Mouse (Mus musculus) thymus, postnatal 4 days (tissue): ENCODE results near the gene Spdl1.
A peak's percentile ranks its signal among the peaks of the same experiment; 100 is the strongest.
"Not testable (repeated sequence)": the region's sequence is repeated elsewhere in the genome, so short reads cannot be mapped to it uniquely, and the experiment has no call there.

Experiments used
- DNase-seq: peaks from one replicate; pipeline ENCODE4 v3.0.0; 2021

The Spdl1 gene

DNA sequence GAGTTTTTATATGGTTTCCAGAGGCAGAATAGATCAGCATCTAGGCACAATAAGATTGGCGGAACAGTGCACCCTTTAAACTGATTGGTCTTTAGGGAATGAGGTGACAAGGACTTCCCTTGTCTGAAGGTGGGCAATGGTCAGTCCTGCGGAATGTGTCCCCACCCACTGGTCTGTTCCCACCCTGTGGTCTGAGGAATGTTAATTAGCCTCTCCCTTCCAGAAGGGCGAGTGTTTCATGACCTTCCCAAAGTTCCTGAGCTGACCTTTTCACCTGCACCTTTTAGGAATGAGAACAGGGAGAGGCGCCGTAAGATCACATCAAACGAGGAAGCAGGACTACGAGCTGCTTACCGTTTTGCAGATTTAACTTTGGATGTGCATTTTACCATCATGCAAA lies 35.4 kb downstream of the Spdl1 start:
- DNase-seq, result not testable (repeated sequence)

DNA sequence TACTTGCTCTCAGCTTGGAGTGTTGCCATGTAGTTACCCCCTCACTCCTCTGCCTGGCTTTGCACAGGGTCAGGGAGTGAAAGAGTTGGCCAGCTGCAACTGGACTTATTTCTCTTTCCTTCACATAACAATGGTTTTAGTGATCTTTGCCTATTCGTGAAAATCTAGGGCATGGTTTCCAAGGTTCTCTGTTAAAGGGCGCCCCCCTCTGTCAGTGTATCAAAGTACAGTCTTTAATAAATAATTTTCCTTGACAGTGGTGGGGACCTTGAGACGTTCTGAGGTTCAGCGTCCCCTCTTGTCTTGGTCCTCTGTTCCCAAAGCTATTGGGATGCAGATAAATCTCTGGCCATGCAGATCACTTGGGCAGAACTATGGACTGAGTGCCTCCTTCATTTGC lies 37.3 kb downstream of the Spdl1 start:
- peak; percentile 79 for DNase-seq

DNA sequence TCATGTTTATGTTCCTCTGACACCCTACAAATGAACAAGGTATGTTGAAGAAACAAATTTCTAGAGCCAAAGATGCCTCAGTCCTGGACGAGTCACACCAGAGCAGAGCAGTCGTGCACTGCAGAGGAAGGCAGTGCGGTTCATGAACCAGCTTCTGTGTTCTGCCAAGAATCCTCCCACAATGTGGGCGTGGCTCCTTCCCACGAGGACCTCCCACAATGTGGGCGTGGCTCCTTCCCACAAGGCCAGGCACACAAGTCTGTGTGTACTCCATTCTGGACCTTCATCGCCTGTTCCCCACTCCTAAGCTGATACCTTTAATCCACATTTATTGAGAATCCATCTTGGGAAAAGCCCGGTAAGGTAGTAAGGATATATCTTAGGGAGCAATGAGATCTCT lies 41.6 kb downstream of the Spdl1 start:
- peak; percentile 65 for DNase-seq

DNA sequence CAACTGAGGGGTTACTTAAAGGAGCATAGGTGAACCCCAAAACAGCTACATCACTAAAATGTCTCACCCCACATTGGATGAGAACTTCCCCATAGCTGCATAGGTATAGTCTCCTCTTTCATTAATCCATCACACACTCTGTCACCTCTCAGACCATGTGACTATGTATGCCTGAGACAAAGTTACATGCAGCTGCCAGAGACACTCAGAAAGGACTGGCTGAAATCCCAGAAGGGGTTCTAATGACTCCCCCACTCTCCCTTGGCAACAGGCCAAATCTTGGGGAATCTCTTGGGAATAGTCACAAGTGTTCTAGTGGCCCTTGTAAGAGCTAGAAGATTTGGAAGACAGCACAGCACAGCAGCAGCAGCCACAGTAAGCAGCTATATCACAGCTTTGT lies 48.6 kb downstream of the Spdl1 start:
- no peak for DNase-seq

DNA sequence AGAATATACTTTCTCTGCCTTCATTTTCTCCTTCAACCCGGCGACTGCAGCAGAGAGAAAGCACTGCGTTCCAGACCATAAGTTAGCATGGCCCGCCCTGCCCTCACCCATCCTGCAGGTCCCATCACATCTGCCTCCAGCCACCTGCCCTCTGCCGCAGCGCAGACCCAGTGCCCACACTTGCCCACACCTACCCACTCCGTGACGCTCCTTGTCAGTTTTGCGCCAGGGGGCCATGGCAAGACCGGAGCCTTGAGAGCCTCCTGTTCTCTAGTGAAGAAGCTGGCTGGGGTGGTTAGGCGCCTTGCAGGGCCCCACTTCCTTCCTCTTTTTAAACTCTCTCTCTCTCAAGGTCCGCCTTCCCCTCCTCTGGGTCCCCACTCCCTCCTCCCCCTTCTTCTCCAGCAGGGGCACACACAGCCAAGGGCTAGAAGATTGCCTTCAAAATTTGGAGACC lies 49.8 kb downstream of the Spdl1 start, which contains the start of gene Dock2:
Gene Dock2 (minus strand): TSS at position 306 of the 457 bp plus-strand sequence.
- peak; percentile 78 for DNase-seq

DNA sequence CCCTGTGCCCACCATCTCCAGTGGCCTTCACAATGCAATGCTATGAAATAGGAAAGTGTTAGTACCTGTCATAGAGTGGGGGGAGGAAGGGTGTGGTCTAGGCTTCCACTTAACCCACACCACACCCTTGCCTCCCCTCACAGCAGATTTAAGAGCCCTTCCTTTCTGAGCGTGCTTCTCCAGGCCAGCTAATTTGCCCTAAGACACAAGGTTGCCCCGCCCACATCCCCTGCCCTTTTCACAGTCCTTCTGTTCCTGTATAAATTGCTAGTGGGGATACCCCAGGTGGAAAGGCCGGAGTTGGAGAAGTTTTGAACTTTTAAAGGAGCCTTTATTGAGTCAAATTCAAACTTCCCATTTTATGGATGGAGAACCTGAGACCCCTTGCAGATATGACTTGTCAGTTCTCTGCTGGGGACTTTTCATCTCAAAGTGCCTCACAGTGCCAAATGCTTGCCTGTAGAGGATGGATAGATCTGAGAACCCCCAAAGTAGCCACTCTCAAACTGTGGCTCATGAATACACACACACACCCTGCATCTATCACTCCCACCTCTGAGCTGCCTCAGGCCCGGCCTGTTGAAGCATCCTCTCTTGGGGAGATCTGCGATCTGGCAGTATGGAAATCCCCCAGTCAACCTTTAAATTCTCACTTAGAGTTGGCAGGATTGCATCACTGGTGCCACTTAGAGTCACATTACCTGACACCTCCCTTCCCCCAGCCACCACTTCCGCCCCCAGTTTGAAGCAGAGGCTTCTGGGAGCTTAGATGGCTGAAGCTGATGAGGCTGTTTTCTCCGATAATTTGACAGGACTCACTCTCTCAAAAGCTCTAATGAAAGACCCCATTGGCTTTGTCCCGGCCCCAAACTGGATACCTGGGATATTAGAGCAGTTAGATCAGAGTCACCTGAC lies 50.7 kb downstream of the Spdl1 start:
- peak; percentile 84 for DNase-seq

DNA sequence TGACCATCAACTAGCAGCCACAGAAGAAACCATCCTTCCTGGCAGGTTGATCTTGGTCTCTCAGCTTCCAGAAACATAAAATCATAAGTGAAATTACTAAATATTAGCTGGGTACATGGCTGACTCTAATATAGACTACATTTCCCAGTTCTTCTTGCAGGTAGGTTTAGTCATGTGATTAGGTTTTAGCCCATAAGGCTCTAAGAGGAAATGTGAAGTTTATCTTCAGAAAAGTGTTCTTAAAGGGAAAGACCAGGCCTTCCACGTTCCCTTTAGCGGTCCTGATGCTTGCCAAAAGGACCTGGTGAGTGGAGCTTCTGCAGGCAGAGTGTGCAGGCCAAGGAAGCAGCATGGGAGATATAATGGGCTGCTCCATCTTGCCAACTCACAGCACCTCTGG lies 52.7 kb downstream of the Spdl1 start:
- DNase-seq, result no peak

DNA sequence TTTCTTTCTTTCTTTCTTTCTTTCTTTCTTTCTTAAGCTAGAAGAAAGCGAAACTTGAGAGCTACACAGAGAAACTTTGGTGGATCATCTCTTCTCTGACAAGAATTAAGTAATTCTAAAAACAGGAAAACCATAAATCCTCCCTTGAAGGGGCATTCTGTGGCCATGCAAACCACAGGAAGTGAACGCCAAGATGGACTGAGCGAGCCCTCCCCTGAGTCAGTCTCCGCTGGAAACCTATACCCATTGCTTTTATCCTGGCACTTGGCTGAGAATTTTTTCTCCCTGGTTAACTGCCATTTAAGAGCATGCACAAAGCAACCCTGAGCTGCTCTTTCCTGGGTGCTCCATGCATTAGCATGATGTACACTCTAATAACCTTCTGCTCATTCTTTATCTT lies 53.5 kb downstream of the Spdl1 start:
- DNase-seq, result no peak

DNA sequence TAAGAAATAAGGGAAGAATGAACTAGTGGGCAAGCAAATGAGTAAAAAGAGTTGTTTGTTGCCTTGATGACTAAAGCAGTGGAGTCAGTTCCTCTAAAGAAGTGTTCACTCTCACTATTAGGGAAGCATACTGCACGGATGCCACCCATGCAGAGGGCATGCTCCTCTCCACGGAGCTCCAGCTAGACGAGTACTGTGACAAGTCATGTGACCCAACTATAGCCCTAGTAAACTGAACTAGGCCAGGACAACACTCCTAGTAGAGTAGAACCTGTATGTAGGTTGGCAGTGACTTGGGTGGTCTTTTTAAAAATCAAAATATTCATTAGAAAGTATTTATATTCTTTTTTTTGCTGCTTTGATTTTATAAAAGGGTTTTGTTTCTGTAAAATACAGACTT lies 55.1 kb downstream of the Spdl1 start:
- DNase-seq, result no peak

DNA sequence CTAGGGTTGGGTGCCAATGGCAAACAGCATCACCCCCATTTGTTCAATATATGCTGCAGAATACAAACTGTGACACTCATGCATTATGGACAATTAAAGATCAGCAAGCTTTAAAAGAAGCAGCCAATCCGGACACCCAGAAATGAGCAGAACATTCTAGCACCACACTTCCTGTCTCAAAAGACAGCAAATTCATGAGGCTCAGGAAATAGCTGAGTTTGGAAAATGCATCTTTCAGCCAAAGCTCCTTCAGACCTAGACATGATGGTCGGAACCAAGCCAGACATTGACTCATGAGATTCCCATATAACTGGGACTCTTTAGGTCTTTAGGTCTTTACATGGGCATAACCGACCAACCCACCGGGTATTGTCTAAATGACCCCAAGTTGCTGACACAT lies 55.9 kb downstream of the Spdl1 start:
- no peak for DNase-seq

DNA sequence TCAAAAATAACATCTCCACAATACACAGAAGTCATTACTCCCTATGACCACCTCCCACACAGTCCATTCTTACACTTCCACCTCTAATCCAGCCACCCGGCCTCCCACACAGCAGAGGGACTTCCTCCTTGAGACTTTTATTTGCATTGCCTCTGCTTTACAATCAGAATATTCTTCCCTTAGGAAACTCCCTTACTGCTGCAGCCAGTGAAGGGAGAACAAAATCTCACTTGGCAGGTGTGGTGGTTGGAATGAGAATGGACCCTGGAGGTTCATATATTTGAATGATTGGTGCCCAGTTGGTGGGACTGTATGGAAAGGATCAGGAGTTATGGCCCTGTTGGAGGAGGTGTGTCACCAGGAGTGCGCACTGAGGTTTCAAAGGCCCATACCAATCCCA lies 57.4 kb downstream of the Spdl1 start:
- DNase-seq, result no peak

DNA sequence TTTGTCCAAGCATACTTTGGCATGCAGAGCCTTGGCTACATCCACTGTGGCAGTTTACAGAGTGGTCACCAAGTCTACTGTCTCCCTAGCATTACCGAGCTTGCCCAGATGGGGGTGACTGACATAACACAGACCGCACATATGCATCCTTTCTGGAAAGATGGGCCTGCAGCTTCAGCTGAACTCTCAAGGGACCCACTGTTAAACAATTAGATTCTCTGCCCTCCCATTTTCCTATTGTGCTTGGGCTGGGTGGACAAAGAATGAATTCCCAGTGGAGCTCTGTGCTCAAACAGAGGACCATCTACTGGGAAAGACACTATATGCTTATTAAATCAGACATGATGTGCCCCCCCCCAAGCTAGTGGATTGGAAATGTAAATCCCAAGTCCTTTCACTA lies 58.8 kb downstream of the Spdl1 start:
- no peak for DNase-seq

DNA sequence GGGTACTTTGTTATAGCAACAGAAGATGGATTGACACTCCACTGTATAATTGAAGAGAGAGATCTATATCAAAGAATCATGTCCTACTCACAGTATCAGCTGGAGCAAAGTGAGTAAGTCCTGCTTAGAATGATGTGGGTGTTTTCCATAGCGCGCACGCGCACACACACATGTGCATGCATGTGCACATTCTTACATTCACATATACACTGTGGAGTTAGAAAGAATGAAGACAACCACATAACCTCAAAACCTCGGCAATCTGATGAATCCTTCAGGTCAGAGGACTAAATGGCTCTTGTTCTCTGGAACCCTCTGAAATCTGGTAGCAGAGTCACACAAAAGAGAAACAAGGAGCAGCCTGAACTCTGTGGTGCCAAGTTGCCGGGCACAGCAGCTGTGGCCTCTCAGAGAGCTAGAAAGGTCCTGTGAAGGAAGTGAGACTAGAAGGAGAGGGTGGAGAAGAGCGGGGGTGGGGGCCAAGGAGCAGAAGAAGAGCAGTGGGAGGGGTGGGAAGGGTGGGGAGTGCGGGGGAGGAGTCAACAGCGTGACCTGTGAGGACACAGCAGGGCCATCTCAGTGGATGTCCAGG lies 60.0 kb downstream of the Spdl1 start:
- peak; percentile 52 for DNase-seq

DNA sequence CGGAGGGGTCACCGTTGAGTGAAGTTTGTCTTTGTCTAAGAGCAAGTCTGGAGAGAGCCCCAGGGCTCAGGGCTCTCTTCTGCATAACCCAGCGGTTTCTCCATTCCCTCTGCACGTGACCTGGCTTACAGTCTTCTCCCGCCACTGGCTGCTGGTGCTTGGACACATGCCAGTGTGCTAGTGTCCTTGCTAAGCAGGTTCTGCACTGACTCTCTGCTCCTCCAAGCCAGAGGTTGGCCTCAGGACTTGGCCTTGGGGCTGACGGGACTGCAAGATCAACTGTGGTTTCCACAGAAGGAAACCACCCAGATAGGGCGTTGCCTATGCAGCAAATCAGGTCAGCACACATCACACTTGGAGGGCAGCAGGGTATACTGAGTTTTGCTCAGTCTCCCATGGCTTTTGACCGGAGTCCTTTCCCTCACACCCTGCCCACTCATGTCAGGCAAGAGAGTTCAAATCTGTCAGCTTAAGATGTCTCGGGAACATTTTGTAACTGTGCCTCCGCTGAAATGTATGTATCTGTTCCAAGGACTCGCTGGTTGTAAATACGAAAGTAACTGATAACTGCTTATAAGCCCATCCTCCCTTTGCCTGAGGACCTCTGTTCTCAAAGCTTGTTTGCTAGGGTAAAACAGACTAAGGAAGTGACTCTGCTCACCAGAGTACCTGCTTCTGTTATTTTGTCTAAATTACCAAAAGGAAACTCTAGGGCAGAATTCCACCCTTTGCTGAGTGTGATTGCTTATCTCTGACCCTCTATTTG lies 62.0 kb downstream of the Spdl1 start:
- DNase-seq, result peak; percentile 61

DNA sequence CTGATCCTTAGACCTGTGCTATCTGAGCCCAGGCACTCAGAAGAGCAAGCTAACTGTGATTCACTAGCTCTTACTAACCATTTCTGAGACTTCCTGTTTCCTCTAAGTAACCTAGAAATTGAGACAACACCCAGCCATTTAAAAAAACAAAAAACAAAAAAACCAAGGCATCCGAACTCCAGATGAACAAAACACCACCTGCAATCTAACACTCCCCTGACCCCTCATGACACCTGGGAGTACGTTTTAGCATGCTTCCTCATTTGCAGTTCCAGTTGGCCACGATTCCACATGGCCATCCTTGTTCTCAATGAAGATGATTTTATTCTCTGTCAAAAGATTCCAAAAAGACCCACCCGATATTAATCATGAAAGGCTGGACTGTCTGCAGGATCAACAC lies 62.8 kb downstream of the Spdl1 start:
- no peak for DNase-seq

DNA sequence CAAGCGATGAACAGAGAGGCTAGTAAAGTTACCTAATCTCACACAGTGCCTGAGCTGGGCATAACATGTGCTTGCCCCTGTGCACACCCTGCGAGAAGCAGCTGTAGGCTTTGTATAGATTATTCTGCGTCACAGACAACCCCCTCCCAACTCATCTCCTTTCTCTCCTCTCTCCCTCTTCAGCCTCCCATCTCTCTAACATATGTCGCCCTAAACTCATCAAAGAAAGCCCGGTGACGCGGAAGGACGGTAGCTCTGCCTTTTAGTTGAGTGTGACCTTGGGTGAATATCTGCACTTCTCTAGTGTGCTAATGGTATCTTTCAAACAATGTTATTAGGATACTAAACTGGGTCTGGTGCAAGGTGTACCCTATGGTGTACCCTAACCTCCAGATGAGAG lies 63.5 kb downstream of the Spdl1 start:
- no peak for DNase-seq

DNA sequence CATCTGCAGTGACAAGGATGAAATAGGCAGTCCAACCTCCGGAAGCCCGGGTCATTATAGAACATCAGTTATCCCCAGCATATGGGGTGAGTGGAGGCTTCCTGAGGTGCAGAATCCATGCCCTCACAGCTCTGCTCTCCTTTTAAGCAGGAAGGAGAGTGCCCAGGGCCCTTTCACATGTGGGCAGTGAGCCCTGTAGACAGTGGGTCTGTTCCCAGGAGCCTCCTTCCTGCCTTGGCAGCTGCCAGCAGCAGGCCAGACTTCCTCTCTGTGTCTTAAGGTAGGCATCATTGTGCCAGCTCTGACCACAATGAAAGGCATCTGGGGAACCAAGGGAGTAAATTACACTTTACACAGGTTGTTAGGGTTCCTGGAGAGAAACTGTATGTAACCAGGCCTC lies 64.0 kb downstream of the Spdl1 start:
- peak; percentile 47 for DNase-seq

DNA sequence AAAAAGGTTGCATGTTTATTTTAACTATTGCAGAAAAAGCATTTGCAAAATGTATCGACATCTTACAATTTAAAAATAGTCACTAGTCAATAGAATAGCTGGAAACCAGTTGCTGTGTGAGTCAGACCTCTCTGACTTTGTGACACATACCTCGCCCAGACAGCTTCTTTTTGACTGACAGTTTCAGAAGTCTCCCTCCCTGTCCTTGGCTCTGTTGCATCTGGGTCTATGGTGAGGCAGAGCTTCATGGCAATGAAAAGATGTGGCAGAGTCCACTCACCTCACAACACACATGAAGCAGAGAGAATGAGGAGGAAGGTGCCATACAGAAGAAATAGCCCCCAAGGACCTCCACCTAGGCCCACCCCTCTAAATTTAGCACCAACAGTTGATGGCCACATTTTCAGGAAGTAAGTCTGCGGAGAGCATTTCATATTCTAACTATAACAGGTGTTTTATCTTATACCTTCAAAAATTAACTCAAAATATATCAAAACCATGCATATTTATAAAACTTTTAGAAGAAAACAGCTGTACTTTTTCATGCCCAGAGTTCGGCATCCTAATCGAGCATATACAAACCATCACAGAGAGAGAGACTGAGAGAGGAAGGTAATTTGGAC lies 69.6 kb downstream of the Spdl1 start:
- no peak for DNase-seq

DNA sequence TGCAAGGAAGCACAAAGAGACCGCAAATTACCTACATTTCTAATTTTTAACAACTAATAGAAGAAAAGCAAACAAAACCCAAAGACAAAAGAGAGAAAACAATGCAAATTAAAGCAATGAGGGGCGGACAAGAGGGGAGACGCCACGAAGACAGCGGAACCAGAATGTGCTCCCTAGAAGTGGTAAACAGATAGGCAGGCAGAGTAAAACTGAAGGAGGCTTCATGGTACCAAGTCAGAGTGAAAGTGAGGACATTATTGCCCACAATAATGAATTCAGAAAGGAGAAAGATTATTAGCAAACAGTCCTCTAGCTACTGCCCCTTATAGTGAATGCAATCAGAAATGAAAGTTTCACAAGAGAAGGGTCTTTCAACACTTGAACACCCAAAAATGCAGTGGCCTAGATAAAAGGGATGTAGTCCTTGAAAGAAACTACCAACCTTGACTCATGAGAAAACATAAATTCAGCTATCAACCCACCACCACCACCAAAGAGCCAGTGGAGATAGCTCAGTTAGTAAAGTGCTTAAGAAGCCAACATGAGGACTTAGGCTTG lies 70.8 kb downstream of the Spdl1 start:
- DNase-seq, result no peak

DNA sequence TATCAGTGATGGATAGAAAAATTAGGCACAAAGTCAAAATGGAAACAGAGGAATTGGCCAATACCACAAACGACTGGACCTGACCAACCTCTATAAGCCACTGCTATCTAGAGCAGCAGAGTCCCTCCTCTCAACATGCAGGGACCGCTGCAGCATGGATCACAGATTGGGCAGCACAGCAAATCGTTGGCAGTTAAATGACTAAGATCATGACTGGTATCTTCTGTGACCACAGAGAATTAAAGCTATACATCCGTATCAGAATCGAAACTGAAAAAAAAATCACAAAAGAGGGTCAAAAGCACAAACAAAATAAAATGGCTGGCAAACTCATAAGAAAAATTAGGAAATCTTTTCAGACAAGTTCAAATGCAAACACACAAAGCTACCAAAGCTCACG lies 71.3 kb downstream of the Spdl1 start:
- DNase-seq, result no peak

DNA sequence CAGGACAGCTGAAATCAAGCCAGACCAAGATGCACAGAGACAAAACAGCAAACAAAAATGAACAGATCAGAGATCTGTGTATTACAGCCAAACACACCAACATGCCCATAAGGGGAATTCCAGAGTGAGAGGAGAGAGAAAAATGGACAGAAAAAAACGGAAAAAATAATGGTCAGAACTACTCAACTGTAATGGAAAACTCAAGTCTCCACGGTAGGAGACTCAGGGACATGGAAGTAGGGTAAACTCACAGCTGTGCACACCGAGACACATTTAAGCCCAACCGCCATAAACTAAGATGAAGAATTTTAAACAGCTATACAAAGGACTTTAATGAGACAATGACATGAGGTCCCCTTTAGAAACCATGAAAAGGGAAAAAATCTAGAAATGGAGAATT lies 73.9 kb downstream of the Spdl1 start:
- DNase-seq, result no peak
